Mouse (Mus musculus) MEL-GATA-1-ER (cell line): Measurements from ENCODE around the gene Ankrd27.
"Not testable (repeated sequence)": the region's sequence is repeated elsewhere in the genome, so short reads cannot be mapped to it uniquely, and the experiment has no call there.

Source experiments
- DNase-seq: peaks from one replicate; pipeline ENCODE4 v3.0.0-alpha.2; 2012; ENCODE audit warnings: low read depth; ENCODE audit errors: extremely low read depth

Ankrd27 gene

GRCm38 (mm10) chr7:35586055-35586905, at the start of gene Ankrd27:
Gene Ankrd27, plus strand, starts transcription at chr7:35586244.
- peak; percentile 93 for DNase-seq

GRCm38 (mm10) chr7:35537562-35537961, 48.5 kb upstream of the Ankrd27 start, which contains the start of gene Tdrd12:
Gene Tdrd12, minus strand, starts transcription at chr7:35537745.
- DNase-seq, result no peak

- DNase-seq, result peak; percentile 46
These were observed 40.2 kb upstream of the Ankrd27 start for GRCm38 (mm10) chr7:35545881-35546280.

- peak; percentile 47 for DNase-seq
These were observed 32.1 kb upstream of the Ankrd27 start for GRCm38 (mm10) chr7:35553751-35554604.

GRCm38 (mm10) chr7:35554605-35555175, 31.4 kb upstream of the Ankrd27 start:
- DNase-seq, result no peak

GRCm38 (mm10) chr7:35555224-35556204, 30.5 kb upstream of the Ankrd27 start:
- peak; percentile 64 for DNase-seq

- DNase-seq, result no peak
These were observed 29.8 kb upstream of the Ankrd27 start, which contains the start of gene Nudt19 for GRCm38 (mm10) chr7:35556205-35556603. Gene Nudt19, minus strand, starts transcription at chr7:35556304.

GRCm38 (mm10) chr7:35556905-35557304, 29.1 kb upstream of the Ankrd27 start:
- no peak for DNase-seq

- peak; percentile 87 for DNase-seq
These were observed 28.5 kb upstream of the Ankrd27 start for GRCm38 (mm10) chr7:35557577-35557976.

GRCm38 (mm10) chr7:35558681-35559080, 27.4 kb upstream of the Ankrd27 start:
- DNase-seq, result no peak

GRCm38 (mm10) chr7:35559838-35560237, 26.2 kb upstream of the Ankrd27 start:
- no peak for DNase-seq

GRCm38 (mm10) chr7:35563071-35563470, 23.0 kb upstream of the Ankrd27 start:
- no peak for DNase-seq

GRCm38 (mm10) chr7:35564067-35564865, 21.8 kb upstream of the Ankrd27 start:
- no peak for DNase-seq

GRCm38 (mm10) chr7:35564872-35565271, 21.2 kb upstream of the Ankrd27 start:
- not testable (repeated sequence) for DNase-seq

- DNase-seq, result not testable (repeated sequence)
These were observed 20.1 kb upstream of the Ankrd27 start for GRCm38 (mm10) chr7:35565965-35566364.

GRCm38 (mm10) chr7:35569724-35570123, 16.3 kb upstream of the Ankrd27 start:
- DNase-seq, result not testable (repeated sequence)

- not testable (repeated sequence) for DNase-seq
These were observed 15.2 kb upstream of the Ankrd27 start for GRCm38 (mm10) chr7:35570883-35571282.

- peak; percentile 49 for DNase-seq
These were observed 6.2 kb upstream of the Ankrd27 start for GRCm38 (mm10) chr7:35579849-35580248.

- DNase-seq, result peak; percentile 42
These were observed 3.3 kb upstream of the Ankrd27 start for GRCm38 (mm10) chr7:35582719-35583118.
